Mouse (Mus musculus): ENCODE measurements at regions not wholly inside any gene's neighbourhood (a gene's known extent, or its start where the extent isn't known, plus 50 kb on each side); places are given as distances from the start of the nearest gene placed in this dataset.

GRCm38 (mm10) chr4:92827405-92827804 is 507.9 kb downstream of the Tusc1 start:
- TF ChIP-seq CTCF (IDR thresholded peaks at IDR 0.05; ENCODE audit: low read depth, low read length) (no peak), POLR2A (IDR thresholded peaks at IDR 0.05; ENCODE audit: extremely low read depth, insufficient read depth, low read length) (no peak)

Data from liver, adult 2 months (tissue).